Mouse (Mus musculus) left cerebral cortex, postnatal 36 days (tissue): Measurements from ENCODE around the gene Ccdc120. TPM values are rescaled to one million over a fixed set of nuclear protein-coding genes. Genes with fewer than 3 reads are reported as not detected.
"Not testable (repeated sequence)": the region's sequence is repeated elsewhere in the genome, so short reads cannot be mapped to it uniquely, and the experiment has no call there.

ENCODE experiments used
- DNase-seq, 2 experiments: peaks; one replicate each; pipeline ENCODE4 v3.0.0; 2021 to 2022; ENCODE audit warnings: low spot score in 2 of 2, mixed read lengths in 1 of 2
- intact Hi-C: fragments of 180-260 bp; cut with DNase I; formaldehyde crosslinking; loops from one replicate; pipeline ENCODE4 v1.15.1; 2025
- total RNA-seq, 2 experiments: library from RNA; stranded (reverse); gene quantifications; 2 replicates each; pipeline ENCODE4 v1.2.3; 2021

The Ccdc120 gene
- total RNA-seq, 2 experiments from 2014 or later, result 22.8 to 24.8 TPM

- intact Hi-C loops, result not testable (repeated sequence)
- peak; percentile 88 to 91 for DNase-seq
Measured at GRCm38 (mm10) chrX:7714135-7714899, 36.4 kb downstream of the Ccdc120 start, which contains the start of gene Wdr45. TSS of gene Wdr45 (plus strand) at chrX:7714333.

GRCm38 (mm10) chrX:7713764-7714134, 37.0 kb downstream of the Ccdc120 start:
- intact Hi-C loops, DNase-seq: not testable (repeated sequence)

GRCm38 (mm10) chrX:7696954-7697381, 53.7 kb downstream of the Ccdc120 start, which contains the start of gene Gpkow:
TSS of gene Gpkow (plus strand) at chrX:7697131.
- intact Hi-C loops, result no loop called here
- peak; percentile 77 to 79 for DNase-seq

- intact Hi-C loops, result no loop called here
- DNase-seq, result no peak
Measured at GRCm38 (mm10) chrX:7696520-7696919, 54.2 kb downstream of the Ccdc120 start.

- intact Hi-C loops, result loop anchor here (5.0 kb wide), 1 partner anchor 221 kb away; no protein-coding TSS in a partner anchor
Measured at GRCm38 (mm10) chrX:7692862-7693261, 57.8 kb downstream of the Ccdc120 start.

GRCm38 (mm10) chrX:7690486-7690885, 60.2 kb downstream of the Ccdc120 start:
- intact Hi-C loops, result loop anchor here (5.0 kb wide), 1 partner anchor 218 kb away; no protein-coding TSS in a partner anchor
- DNase-seq, result no peak

More at GRCm38 (mm10) chrX:7692862-7693261, 57.8 kb downstream of the Ccdc120 start:
- DNase-seq, result no peak

- intact Hi-C loops, result no loop called here
- DNase-seq, result no peak
Measured at GRCm38 (mm10) chrX:7688321-7688720, 62.4 kb downstream of the Ccdc120 start.

Other genes starting within 250 kb of the Ccdc120 start
- gene Foxp3, start 177.3 kb downstream of the Ccdc120 start, total RNA-seq, result not detected
- gene Ppp1r3f, start 176.6 kb downstream of the Ccdc120 start, total RNA-seq, result 10 to 100 TPM; 19.1 to 24.9 TPM
- gene Ccdc22, start 145.4 kb downstream of the Ccdc120 start, total RNA-seq, result 10 to 100 TPM; 31.6 to 32.1 TPM
- gene Cacna1f, start 143.8 kb downstream of the Ccdc120 start, total RNA-seq, result under 1 TPM; 0.11 to 0.32 TPM
- gene Syp, start 112.4 kb downstream of the Ccdc120 start, total RNA-seq, result 1,000 to 10,000 TPM; 1,776 to 2,090 TPM
- 1 to 10 TPM; 1.4 to 3.0 TPM for gene Prickle3, start 93.6 kb downstream of the Ccdc120 start, total RNA-seq
- gene Plp2, start 79.5 kb downstream of the Ccdc120 start, total RNA-seq, result 1 to 10 TPM; 8.4 to 9.1 TPM
- gene Magix, start 69.7 kb downstream of the Ccdc120 start, total RNA-seq, result under 1 TPM; 0.17 to 0.41 TPM
- 10 to 100 TPM; 34.8 to 35.7 TPM for gene Gpkow, start 53.8 kb downstream of the Ccdc120 start, total RNA-seq
- 10 to 100 TPM; 64.0 to 64.3 TPM for gene Wdr45, start 36.6 kb downstream of the Ccdc120 start, total RNA-seq
- not detected for gene Gm45208, start 28.7 kb downstream of the Ccdc120 start, total RNA-seq
- gene Praf2, start 22.5 kb downstream of the Ccdc120 start, total RNA-seq, result 100 to 1,000 TPM in 1 of 2 experiments, 10 to 100 TPM in 1; 91.1 to 103 TPM
- 10 to 100 TPM; 32.5 to 33.8 TPM for gene Tfe3, start 11.7 kb upstream of the Ccdc120 start, total RNA-seq
- 100 to 1,000 TPM in 1 of 2 experiments, 10 to 100 TPM in 1; 90.3 to 118 TPM for gene Gripap1, start 38.9 kb upstream of the Ccdc120 start, total RNA-seq
- gene Kcnd1, start 71.4 kb upstream of the Ccdc120 start, total RNA-seq, result 1 to 10 TPM; 8.2 to 9.3 TPM
- gene Otud5, start 90.5 kb upstream of the Ccdc120 start, total RNA-seq, result 10 to 100 TPM; 79.5 to 82.3 TPM
- 10 to 100 TPM; 50.7 to 52.1 TPM for gene Pim2, start 127.4 kb upstream of the Ccdc120 start, total RNA-seq
- gene Slc35a2, start 133.1 kb upstream of the Ccdc120 start, total RNA-seq, result 10 to 100 TPM; 41.3 to 44.5 TPM
- 10 to 100 TPM; 76.0 to 89.2 TPM for gene Pqbp1, start 148.4 kb upstream of the Ccdc120 start, total RNA-seq
- 10 to 100 TPM; 24.5 to 24.8 TPM for gene Timm17b, start 148.5 kb upstream of the Ccdc120 start, total RNA-seq
- not detected for gene Gm10491, start 156.9 kb upstream of the Ccdc120 start, total RNA-seq
- not detected for gene Gm10490, start 158.6 kb upstream of the Ccdc120 start, total RNA-seq
- gene Pcsk1n, start 168.9 kb upstream of the Ccdc120 start, total RNA-seq, result 100 to 1,000 TPM; 432 to 536 TPM
- gene Eras, start 177.7 kb upstream of the Ccdc120 start, total RNA-seq, result not detected
- gene Hdac6, start 197.0 kb upstream of the Ccdc120 start, total RNA-seq, result 10 to 100 TPM; 42.8 to 57.2 TPM
- not detected for gene Gata1, start 227.2 kb upstream of the Ccdc120 start, total RNA-seq